Mouse (Mus musculus): ENCODE results near the gene Tceal8. TPM values are rescaled to one million over a fixed set of nuclear protein-coding genes. Genes with fewer than 3 reads are reported as not detected.
A peak's percentile ranks its signal among the peaks of the same experiment; 100 is the strongest.
"Not testable (repeated sequence)": the region's sequence is repeated elsewhere in the genome, so short reads cannot be mapped to it uniquely, and the experiment has no call there.

The Tceal8 gene
- 1 to 10 TPM; 3.7 to 6.0 (median 5.1) TPM for total RNA-seq (2022)

- DNase-seq (ENCODE audit: low spot score in 2 of 2): peak; percentile 46 to 49
Measured at GRCm38 (mm10) chrX:136172118-136172551, at the start of gene Tceal8. Tceal8 (minus strand) TSS chrX:136172342.

GRCm38 (mm10) chrX:136216303-136216702 lies 44.2 kb upstream of the Tceal8 start:
- no peak for DNase-seq (ENCODE audit: low spot score in 2 of 2)

- DNase-seq (ENCODE audit: low spot score in 2 of 2): not testable (repeated sequence)
Measured at GRCm38 (mm10) chrX:136214729-136215677, 42.9 kb upstream of the Tceal8 start, which contains the start of the genes Tceal7 and Bex1. Tceal7 (plus strand) TSS chrX:136214779. Bex1 (minus strand) TSS chrX:136215513.

- DNase-seq (ENCODE audit: low spot score in 2 of 2): no peak
Measured at GRCm38 (mm10) chrX:136213396-136213795, 41.3 kb upstream of the Tceal8 start.

DNA sequence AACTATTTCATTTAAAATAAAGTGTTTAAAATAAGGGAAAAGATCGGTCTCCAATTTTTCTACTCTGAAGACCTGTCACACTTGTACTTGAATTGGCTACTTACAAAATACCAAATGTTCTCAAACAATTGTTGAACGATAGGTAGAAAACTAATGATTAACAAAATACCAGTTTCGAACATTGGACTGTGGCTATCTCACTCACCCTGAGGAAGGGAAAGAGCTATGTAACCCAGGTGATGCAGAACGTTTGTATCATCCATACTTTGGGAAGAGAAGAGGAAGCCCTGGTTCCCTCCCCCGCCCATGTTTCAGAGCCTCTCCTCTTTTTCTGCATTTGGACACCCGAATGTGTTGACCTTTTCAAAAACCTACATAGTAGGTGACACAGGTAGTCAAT lies 32.3 kb upstream of the Tceal8 start:
- no peak for DNase-seq (ENCODE audit: low spot score in 2 of 2)

DNA sequence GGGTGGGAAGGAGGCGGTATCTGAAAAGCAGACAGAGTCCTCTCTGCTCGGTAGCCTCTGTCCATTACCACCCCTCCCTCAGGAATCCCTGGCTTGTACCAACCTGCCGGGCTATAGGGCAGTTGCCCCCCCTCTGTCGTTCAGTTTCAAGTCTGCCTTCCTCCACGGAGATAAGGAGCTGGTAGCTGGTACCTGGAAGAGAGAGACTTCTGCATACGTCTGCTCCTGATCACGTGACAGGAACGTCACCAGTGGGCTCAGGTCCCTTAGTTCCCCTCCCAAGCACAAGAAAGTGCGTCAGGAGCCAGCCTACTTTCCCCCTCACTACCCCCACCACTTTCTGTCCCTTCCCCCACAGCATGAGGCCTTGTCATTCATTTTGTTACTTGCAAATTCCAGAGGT lies 31.5 kb upstream of the Tceal8 start, which contains the start of gene Tceal5:
TSS of gene Tceal5 (minus strand) at position 213 of the 403 bp plus-strand sequence.
- DNase-seq (ENCODE audit: low spot score in 2 of 2): peak in 1 of 2 experiments; percentile 5

DNA sequence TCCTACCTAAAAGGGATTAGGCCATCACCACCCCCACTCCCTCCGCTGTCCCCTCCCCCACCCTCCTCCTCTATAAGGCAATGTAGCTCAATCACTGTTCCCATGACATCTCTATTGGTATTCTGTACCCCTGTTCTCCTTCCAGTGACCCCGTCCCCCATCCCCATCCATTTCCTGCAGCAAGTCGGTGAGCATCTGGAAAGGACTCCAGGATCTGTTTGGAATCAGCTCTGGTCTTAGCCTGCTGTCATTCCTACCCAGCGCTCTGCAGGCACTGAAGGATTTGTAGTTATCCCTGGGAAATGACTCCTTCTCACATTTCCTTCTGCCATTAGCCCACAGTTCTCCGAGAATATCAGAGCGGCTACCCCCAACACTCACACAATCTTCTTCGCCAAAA lies 31.1 kb upstream of the Tceal8 start:
- no peak for DNase-seq (ENCODE audit: low spot score in 2 of 2)

DNA sequence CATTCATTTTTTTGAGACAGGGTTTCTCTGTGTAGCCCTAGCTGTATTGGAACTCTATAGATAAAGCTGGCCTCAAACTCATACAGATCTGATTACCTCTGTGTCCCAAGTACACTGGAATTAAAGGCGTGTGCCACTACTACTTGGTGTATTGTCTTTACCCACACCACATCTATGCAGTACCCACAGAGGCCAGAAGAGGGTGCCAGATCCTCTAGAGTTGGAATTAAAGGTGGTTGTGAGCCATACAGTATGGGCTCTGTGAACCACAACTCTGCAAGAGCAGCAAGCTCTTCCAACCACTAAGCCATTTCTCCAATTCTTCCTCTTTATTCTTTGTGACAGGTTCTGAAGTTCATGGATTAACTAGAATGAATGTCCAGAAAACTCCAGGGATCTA lies 24.7 kb upstream of the Tceal8 start:
- no peak for DNase-seq (ENCODE audit: low spot score in 2 of 2)

- DNase-seq (ENCODE audit: low spot score in 2 of 2): no peak
Measured at GRCm38 (mm10) chrX:136195193-136195944, 23.2 kb upstream of the Tceal8 start.

- DNase-seq (ENCODE audit: low spot score in 2 of 2): no peak
Measured at GRCm38 (mm10) chrX:136183107-136183506, 11.0 kb upstream of the Tceal8 start.

GRCm38 (mm10) chrX:136180897-136181553 lies 8.9 kb upstream of the Tceal8 start:
- DNase-seq (ENCODE audit: low spot score in 2 of 2): no peak

- no peak for DNase-seq (ENCODE audit: low spot score in 2 of 2)
Measured at GRCm38 (mm10) chrX:136172786-136173185, 644 bp upstream of the Tceal8 start.

DNA sequence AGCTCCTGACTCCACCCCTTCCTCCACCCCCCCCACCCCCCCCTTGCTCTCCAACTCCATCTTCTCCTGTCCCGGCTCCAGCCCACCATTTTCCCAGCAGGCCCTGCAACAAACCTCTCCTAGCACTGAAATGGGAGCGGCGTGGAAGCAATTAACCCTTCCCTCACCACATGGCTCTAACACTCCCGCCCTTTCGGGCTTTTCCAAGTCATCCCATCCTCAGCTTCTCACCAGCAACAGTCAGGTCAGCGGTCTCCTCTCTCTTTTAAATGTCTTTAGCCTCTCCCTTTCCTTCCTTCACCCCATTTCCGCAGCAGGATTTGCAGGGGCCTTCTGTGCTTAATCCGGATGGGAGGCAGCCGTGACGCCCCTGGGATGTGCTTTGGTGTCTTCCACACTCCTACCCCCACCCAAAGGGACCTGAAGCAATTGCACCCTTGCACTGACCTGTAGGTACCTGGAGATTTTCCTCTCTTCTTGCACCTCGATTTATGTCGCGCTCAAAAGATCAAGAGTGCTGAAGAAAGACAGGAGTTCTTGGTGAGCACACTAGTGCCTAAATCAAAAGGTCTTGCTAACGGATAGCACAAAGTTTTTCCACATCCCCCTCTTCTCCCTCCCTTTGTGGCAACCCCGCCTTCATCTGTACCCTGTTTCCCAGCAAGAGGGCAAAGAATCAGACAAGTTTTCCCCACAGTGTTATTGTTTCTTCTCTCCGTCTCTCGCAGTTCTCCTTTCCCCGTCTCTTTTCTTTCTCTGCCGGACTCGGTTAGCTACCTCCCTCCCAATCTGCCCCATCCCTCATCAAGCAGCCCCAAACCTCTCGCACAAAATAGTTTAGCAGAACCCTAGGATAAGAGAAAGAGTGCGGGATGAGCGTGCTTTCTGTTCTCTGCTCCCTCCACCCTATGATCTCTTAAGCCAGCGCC lies 689 bp downstream of the Tceal8 start:
- DNase-seq (ENCODE audit: low spot score in 2 of 2): peak; percentile 2 to 10

GRCm38 (mm10) chrX:136170625-136171024 lies 1.5 kb downstream of the Tceal8 start:
- DNase-seq (ENCODE audit: low spot score in 2 of 2): no peak

DNA sequence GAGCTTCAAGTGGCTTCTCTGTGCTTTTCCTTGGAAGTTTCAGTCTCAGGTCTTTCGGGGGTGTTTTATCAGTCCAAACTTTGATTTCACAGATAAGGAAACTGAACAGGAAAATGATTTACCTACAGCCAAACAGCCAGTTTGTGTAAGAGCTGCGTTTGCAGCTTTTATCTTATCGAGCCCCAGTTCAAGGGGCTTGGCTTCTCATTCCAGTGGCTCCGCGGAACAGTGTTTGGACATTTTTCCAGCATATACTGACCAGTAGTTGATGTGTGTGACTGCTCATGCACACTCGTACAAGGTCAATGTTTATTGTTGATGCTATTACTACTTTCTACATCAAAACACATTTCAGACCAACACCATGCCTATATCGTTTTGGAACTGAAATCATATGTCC lies 27.9 kb downstream of the Tceal8 start:
- DNase-seq (ENCODE audit: low spot score in 2 of 2): no peak

- DNase-seq (ENCODE audit: low spot score in 2 of 2): no peak
Measured at GRCm38 (mm10) chrX:136143711-136144110, 28.4 kb downstream of the Tceal8 start.

DNA sequence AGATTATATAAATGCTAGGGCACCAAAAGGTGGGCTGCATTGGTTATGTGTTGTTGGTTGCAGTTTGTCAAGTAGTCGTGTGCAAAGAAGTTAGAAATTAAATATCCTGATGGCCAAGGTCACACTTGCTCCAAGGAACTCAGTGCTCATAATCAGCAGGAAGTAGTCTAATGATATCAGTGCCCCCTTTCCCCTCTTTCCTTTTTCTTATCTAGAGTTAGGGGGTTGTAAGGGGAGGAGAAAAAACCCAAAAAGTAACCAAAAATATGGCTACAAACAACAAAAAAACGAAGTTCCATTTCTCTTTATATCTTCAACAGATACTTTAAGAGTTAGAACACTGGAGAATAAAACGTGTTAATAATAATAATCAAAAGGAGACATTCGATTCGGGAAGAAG lies 30.8 kb downstream of the Tceal8 start:
- DNase-seq (ENCODE audit: low spot score in 2 of 2): no peak

- DNase-seq (ENCODE audit: low spot score in 2 of 2): not testable (repeated sequence)
Measured at GRCm38 (mm10) chrX:136139640-136140004, 32.5 kb downstream of the Tceal8 start.

DNA sequence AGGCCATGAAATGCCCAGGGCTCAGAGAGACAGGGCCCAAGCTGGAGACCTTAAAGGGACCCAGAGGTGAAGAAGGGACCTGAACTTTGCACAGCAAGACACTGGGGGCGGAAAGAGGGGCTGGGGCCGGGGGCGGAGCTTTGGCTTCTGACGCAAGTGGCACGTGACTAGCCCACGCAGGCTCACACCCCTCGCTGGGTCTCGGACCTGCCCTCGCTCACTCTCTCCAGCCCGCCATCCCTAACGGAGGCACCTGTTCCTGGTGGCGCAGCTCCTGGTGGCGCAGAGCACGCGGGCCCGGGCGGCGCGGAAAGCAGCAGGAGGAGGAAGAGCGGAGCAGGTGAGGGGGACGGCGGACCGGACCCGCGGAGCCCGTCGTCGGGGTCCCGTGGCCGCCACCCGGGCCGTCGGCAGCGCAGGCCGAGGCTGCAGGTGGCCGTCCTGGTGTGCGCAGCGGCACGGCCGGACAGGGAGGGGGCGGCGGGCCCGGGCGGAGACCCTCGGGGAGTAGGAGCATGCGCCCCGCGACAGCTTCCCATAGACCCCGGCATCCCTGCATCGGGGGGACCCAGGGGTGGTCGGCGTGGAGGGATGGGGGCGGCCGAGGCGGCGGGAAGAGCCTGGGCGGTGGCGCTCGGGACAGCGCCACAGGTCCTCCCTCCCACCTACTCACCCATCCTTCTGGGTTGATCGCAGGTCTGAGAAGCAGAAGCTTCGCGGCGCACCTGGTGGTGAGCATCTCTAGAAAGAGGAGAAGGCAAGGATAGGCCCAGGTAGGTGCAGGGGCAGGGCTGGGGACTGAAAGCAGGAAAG lies 33.1 kb downstream of the Tceal8 start, which contains the start of gene Bex4:
TSS of gene Bex4 (plus strand) at position 170 of the 813 bp plus-strand sequence.
- DNase-seq (ENCODE audit: low spot score in 2 of 2): not testable (repeated sequence)
